Mouse (Mus musculus): ENCODE measurements around the gene Hddc3. TPM values are rescaled to one million over a fixed set of nuclear protein-coding genes. Genes with fewer than 3 reads are reported as not detected.

The Hddc3 gene
- total RNA-seq, 2 experiments from 2014 or later: 46.4 to 56.4 TPM

DNA sequence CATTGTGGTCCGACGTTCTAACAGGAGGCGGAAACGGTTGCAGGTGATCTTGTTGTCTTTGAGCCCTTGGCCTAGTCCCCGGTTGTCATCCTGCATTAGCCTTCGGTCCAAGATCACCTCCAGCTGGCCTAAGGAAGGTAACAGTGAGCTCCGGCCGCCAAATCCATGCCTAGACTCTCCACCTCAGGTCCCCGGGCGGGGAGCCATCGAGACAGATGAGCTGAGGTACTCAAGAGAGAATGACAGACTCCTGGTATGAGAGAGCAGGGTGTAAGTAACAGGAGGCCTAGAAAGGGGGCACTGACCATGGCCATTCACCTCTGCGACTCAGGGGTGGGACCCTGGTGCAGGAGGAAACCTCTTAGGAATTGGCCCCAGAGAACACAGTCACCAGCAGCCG, 13.4 kb downstream of the Hddc3 start:
- intact Hi-C loops (cut with DNase I): no loop called here
- no peak for DNase-seq (ENCODE audit: extremely low spot score in 1 of 2, low spot score in 2 of 2)
- H3K4me3 ChIP-seq: no peak overlapping the region
- no peak for TF ChIP-seq CTCF (IDR thresholded peaks at IDR 0.05)
- peak overlapping the region; percentile 57 for H3K27ac ChIP-seq

DNA sequence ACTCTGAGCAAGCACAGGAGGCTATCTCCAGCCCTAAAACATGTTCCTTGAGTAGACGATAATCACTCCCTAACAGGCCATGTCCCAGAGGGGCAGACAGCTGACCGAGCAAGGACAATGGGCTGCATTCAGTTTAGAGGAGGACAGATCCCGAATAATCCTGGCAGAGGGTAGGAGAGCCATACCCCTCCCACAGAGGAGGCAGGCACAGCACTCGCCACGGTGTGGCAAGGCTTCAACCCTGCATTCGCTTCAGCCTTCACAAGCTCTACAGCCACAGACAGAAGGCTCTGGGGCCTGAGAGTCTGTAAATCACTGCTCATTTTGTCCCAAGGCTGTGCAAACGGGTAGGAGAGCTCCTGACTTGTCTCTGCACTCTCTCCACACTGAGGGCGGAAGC, 14.3 kb downstream of the Hddc3 start:
- TF ChIP-seq CTCF (IDR thresholded peaks at IDR 0.05): no peak; the same call in 1 of the 2 replicates

DNA sequence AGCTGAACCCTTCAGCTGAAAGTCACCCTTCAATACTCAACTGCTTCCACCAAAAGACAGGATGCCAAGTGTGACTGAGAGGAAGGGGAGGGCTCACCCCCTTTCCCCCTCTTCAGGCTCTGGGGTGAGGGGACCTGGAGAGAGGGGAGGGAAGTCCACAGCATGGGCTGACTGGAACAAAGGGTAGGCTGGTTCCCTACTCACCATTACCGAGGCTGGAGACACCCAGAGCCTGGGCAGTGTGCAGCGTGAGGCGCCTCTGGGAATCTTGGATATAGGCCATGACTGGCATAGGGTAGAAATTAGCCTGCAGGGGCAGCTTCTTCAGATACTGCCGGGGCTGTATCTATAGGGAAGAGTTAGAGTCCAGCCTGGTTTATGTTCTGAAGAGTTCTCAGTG, 15.1 kb downstream of the Hddc3 start:
- H3K27ac ChIP-seq: peak overlapping the region; percentile 57; the same call in 1 of the 2 replicates
- no peak for TF ChIP-seq CTCF (IDR thresholded peaks at IDR 0.05)

More for the DNA sequence above, 14.3 kb downstream of the Hddc3 start:
- peak overlapping the region; percentile 57 for H3K27ac ChIP-seq
- DNase-seq (ENCODE audit: extremely low spot score in 1 of 2, low spot score in 2 of 2): no peak
- no peak overlapping the region for H3K4me3 ChIP-seq
- intact Hi-C loops (cut with DNase I): no loop called here

DNA sequence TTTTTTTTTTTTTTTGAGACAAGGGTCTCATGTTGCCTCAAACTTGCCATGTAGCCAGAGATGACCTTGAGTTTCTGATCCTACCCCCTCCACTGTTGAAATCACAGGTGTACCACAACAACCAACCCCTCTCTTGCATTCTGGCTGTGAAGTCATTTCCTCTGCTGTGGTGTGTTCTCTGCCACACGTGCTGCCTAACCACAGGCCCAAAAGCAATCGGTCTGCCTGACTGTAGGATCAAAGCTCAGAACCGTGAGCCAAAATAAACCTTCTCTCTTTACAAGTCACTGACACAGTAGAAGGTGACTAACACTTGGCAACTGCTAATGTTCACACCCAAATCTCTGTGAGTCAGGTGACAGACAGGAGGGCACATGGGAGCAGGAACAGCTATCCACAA, 17.5 kb downstream of the Hddc3 start:
- intact Hi-C loops (cut with DNase I): no loop called here
- Histone ChIP-seq H3K4me3 (no peak overlapping the region), H3K27ac (no peak overlapping the region)
- no peak for TF ChIP-seq CTCF (IDR thresholded peaks at IDR 0.05)
- no peak for DNase-seq (ENCODE audit: extremely low spot score in 1 of 2, low spot score in 2 of 2)

More for the DNA sequence above, 15.1 kb downstream of the Hddc3 start:
- H3K4me3 ChIP-seq: no peak overlapping the region
- DNase-seq (ENCODE audit: extremely low spot score in 1 of 2, low spot score in 2 of 2): no peak
- intact Hi-C loops (cut with DNase I): no loop called here

DNA sequence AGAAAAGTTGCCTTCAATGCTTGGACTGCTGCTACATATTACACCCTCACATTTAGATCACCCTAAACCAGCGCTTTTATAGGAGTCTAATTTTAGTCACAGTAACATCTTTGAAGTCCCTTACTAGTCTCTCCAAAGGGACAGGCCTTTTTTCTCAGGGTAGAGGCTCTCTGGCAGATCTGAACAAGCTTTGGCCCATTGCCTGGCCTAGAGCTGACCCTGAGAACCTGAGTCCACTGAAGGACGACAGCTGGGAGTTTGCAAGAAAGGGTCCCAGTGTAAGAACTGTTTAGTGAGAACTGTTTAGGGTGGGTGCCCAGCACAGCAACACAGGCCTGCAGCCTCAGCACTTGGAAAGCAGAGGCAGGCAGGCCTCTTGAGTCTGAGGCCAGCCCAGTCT, 22.9 kb downstream of the Hddc3 start:
- H3K4me3 ChIP-seq: no peak overlapping the region
- intact Hi-C loops (cut with DNase I): no loop called here
- no peak for DNase-seq (ENCODE audit: extremely low spot score in 1 of 2, low spot score in 2 of 2)
- no peak overlapping the region for H3K27ac ChIP-seq
- no peak for TF ChIP-seq CTCF (IDR thresholded peaks at IDR 0.05)

DNA sequence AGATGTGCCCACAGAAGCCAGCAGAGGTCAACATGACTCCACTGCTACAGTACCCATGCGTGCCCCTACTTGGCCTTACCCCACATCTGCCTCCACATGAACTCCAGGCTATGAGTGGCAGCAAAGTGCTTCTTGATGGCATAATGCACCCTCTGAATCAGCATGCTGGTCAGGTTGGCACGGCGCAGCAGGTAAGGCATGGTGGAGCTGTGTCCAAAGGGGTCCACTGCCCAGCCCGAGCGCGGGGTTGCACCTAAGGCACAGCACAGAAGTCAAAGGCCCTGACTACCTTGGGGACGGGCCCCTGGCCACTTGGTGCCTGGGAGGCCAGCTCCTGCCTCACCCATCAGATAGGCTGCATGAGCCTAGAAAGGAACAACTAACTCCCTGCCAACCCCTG, 24.3 kb downstream of the Hddc3 start:
- Histone ChIP-seq H3K27ac (no peak overlapping the region), H3K4me3 (no peak overlapping the region)
- intact Hi-C loops (cut with DNase I): no loop called here
- no peak for DNase-seq (ENCODE audit: extremely low spot score in 1 of 2, low spot score in 2 of 2)
- no peak for TF ChIP-seq CTCF (IDR thresholded peaks at IDR 0.05)

DNA sequence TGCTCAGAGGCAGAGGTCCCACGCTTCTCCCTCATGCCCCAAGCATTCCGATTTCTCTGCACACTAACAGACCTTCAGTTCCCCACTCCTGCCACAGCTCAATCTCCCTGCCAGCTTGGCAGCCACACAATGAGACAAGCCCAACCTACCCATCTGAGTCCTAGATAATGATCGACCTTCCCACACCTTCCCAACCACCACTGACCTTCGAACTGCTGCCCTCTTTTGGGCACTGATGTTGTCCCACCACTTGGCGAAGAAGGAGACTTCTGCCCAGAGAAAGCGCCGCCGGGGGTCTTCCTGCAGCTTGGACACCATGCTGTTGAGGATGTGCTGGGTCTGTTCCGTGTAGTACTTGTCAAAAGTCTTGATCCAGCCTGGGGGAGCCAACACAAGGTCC, 25.1 kb downstream of the Hddc3 start:
- intact Hi-C loops (cut with DNase I): no loop called here
- H3K27ac ChIP-seq: no peak overlapping the region
- no peak for DNase-seq (ENCODE audit: extremely low spot score in 1 of 2, low spot score in 2 of 2)
- no peak overlapping the region for H3K4me3 ChIP-seq
- no peak for TF ChIP-seq CTCF (IDR thresholded peaks at IDR 0.05)

DNA sequence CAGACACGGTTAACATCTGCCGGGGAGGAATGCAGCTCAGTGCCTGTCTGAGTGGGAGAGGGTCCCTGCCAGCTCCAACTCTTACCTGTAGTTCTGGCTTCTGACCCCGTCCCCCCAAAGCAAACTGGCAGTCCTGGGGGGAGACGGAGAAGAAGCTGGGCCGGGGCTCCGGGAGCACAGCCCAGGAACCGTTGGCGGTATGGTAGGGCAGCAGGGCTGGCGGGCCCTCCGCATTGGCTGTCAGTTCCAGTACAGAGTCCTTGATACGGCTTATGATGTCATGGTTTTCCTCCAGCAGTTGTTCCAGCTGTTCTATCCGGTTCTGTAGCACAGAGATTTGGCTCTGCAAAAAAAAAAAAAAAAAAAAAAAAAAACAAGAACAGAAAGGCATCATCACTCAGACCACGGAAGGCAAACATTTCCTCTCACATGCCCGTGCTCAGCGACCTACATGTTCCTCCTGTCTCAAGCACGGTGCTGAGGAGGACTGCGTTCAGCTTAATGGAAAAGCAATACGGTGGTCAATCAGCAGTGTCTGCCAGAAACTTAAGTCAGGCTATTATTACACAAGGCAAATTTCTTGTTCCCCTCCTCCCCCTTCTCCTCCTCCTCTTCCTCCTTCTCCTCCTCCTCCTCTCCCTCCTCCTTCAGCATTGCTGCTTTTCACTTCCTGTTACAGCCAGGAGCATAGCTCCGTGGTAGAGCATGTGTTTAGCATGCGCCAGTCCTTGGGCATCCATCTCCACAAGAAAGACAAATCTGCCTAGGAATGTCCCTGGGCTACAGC, 25.9 kb downstream of the Hddc3 start:
- H3K27ac ChIP-seq: no peak overlapping the region
- no peak for TF ChIP-seq CTCF (IDR thresholded peaks at IDR 0.05)
- no peak for DNase-seq (ENCODE audit: extremely low spot score in 1 of 2, low spot score in 2 of 2)
- intact Hi-C loops (cut with DNase I): no loop called here
- H3K4me3 ChIP-seq: no peak overlapping the region

DNA sequence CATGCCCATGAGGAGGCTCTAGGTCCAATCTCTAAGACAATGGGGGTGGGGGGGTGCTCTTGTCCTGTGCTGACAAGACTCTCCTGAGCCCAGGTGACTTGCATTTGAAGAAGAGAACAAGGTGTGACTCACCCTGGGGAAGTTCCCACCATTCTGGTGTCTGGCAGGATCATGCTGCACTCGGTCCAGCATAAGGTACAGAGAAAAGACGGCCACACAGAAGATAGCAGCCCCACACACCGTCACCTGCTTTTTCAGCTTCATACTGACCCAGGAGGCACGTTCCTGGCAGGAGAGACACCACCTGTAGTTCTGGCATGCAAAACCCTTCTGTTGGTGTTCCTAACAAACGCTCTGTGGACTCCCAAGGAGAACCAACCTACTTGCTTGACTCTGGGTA, 26.6 kb downstream of the Hddc3 start:
- intact Hi-C loops (cut with DNase I): no loop called here
- DNase-seq (ENCODE audit: extremely low spot score in 1 of 2, low spot score in 2 of 2): no peak
- H3K27ac ChIP-seq: no peak overlapping the region
- no peak for TF ChIP-seq CTCF (IDR thresholded peaks at IDR 0.05)
- H3K4me3 ChIP-seq: peak overlapping the region; percentile 85

DNA sequence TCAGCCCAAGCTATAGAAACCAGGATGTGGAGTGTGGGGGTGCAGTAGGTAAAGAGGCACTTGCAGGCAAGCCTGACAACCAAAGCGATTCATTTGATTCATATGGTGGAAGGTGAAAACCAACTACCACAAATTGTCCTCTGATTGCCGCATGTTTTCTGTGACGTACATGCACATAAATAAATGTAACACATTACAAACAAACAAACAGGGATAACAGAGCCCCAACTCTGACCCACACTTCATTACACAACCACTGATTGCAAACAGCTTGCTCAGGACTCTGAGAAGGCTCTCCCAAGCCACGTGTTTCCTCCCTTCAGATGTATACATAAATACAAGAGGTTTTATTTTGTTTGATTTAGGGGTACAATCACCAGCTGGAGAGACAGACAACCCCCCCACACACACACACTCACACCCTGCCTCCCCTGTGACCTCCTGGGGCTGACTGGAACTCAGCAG, 27.1 kb downstream of the Hddc3 start:
- no peak for DNase-seq (ENCODE audit: extremely low spot score in 1 of 2, low spot score in 2 of 2)
- no peak for TF ChIP-seq CTCF (IDR thresholded peaks at IDR 0.05)
- H3K4me3 ChIP-seq: peak overlapping the region; percentile 85
- H3K27ac ChIP-seq: peak overlapping the region; percentile 95
- intact Hi-C loops (cut with DNase I): loop anchor here (2.0 to 10.0 kb wide), 2 partner anchors 29 to 225 kb away; partner anchors contain the start of gene Unc45a

DNA sequence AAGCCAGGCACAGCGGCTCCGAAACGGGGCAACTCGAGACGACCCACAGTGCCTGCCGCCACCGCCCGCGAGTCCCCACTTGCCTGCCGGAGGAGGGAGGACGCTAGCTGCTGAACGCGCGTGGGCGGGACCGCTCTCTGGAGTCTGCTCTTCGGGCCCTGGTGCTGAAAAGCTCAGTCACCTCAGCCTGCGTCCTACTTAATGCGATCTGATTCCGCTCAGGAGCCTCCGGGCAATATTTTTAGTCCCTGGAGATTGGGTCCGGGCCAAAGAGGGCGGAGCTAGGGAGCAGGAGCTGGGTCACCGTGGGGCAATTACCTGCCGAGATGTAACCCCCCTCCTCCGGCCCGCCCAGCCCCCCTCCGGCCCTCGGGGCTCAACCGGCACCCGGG, 27.7 kb downstream of the Hddc3 start:
- TF ChIP-seq CTCF (IDR thresholded peaks at IDR 0.05): no peak
- peak overlapping the region; percentile 95 for H3K27ac ChIP-seq
- peak; percentile 82 to 86 for DNase-seq (ENCODE audit: extremely low spot score in 1 of 2, low spot score in 2 of 2)
- intact Hi-C loops (cut with DNase I): loop anchor here (2.0 to 10.0 kb wide), 2 partner anchors 30 to 226 kb away; partner anchors contain the start of gene Unc45a
- H3K4me3 ChIP-seq: peak overlapping the region; percentile 85

DNA sequence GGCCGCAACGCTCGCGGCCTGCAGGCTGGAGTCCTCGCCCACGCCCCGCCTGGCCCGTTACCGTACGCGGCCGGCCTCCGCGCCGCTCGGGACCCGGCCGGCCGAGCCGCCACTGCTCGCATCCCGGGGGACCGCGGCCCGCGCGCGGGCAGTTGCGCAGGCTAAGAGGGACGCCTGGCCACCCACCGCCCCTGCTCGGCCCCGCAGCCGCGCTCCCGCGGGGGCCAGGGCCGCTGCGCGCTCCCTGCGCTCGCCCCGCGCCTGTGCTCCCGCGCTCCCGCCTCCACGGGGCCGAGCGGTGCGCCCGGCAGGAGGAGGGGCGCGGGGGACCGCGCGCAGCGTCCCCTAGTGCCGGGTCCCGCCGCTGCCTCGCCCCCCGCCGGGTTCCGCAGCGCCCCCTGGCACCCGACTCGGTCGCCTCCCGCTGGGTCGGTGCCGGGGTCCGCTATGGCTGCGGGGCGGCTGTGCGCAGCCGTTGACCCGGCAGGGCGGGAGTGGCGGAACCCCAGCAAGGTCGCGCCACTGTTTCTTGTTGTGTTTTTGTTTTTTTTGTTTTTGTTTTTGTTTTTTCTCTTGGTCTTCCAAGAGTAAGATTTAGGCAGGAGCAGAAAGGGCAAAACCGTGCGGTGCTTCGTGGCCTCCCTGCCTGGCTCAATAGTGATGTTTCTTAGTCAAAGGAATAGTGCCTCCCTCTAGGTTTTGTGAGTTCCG, 28.3 kb downstream of the Hddc3 start, which contains the start of gene Man2a2:
Gene Man2a2 (minus strand): TSS at position 335 of the 711 bp plus-strand sequence.
- peak; percentile 74 for TF ChIP-seq CTCF (IDR thresholded peaks at IDR 0.05)

More for the DNA sequence above, 28.3 kb downstream of the Hddc3 start, which contains the start of gene Man2a2:
- peak within 1 kb of the TSS; percentile 85 for H3K4me3 ChIP-seq
- intact Hi-C loops (cut with DNase I): loop anchor here (2.0 to 10.0 kb wide), 2 partner anchors 30 to 226 kb away; partner anchors contain the start of gene Unc45a
- peak; percentile 80 to 84 for DNase-seq (ENCODE audit: extremely low spot score in 1 of 2, low spot score in 2 of 2)
- peak within 1 kb of the TSS; percentile 95 for H3K27ac ChIP-seq
